Mouse (Mus musculus) neural tube, embryonic 14.5 days (tissue): ENCODE measurements around the gene Spin2c. TPM values are rescaled to one million over a fixed set of nuclear protein-coding genes. Genes with fewer than 3 reads are reported as not detected.

Experiments
- ATAC-seq: fragments of 200-750 bp; cut with Nextera tagmentation; 2 replicates; pipeline ENCODE4 v1.8.0; 2017; ENCODE audit warnings: low read depth, mild to moderate bottlenecking, moderate TSS enrichment, moderate library complexity
- H3K27ac ChIP-seq: fragments of 300-500 bp; sonication (generic); 2 replicates; pipeline ENCODE4 v1.5.1; 2014; ENCODE audit warnings: low read depth, mild to moderate bottlenecking, control low read depth, low read length, moderate library complexity, mixed read lengths
- H3K27me3 ChIP-seq: fragments of 300-500 bp; sonication (generic); 2 replicates; pipeline ENCODE4 v1.6.1; 2014; ENCODE audit warnings: low read length; ENCODE audit not compliant: control insufficient read depth, insufficient read depth
- H3K36me3 ChIP-seq: fragments of 300-500 bp; sonication (generic); 2 replicates; pipeline ENCODE4 v1.6.1; 2014; ENCODE audit warnings: low read length, mixed read lengths; ENCODE audit not compliant: control insufficient read depth, insufficient read depth
- H3K4me1 ChIP-seq: fragments of 300-500 bp; sonication (generic); 2 replicates; pipeline ENCODE4 v1.6.1; 2014; ENCODE audit warnings: low read length; ENCODE audit not compliant: control insufficient read depth, insufficient read depth
- H3K4me2 ChIP-seq: fragments of 300-500 bp; sonication (generic); 2 replicates; pipeline ENCODE4 v1.6.1; 2014; ENCODE audit warnings: mild to moderate bottlenecking, low read depth, low read length, control low read depth
- H3K4me3 ChIP-seq: fragments of 300-500 bp; sonication (generic); 2 replicates; pipeline ENCODE4 v1.5.1; 2014; ENCODE audit warnings: low read depth, low read length, control low read depth, mixed read lengths
- H3K9ac ChIP-seq: fragments of 300-500 bp; sonication (generic); replicated peaks from 2 replicates; pipeline ENCODE4 v1.6.1; 2014; ENCODE audit warnings: low read depth, mild to moderate bottlenecking, control low read depth, low read length, mixed read lengths
- H3K9me3 ChIP-seq: fragments of 300-500 bp; sonication (generic); 2 replicates; pipeline ENCODE4 v1.6.1; 2016; ENCODE audit warnings: low read length; ENCODE audit not compliant: control insufficient read depth
- WGBS: fragments of 180-500 bp; shearing (Covaris S2); extraction: QIAGEN DNeasy Blood & Tissue Kit; methylation state at CpG from one replicate; pipeline ENCODE4 v1.1.7; 2014; 5-methylcytosine and 5-hydroxymethylcytosine counted together
- polyA plus RNA-seq: library from polyadenylated mRNA; unstranded; fragments of >200 nt; fragmentation: Nextera tagmentation; extraction: Ambion mirVana; gene quantifications from 2 replicates; pipeline ENCODE4 v1.2.1, GENCODE M21; 2014

The Spin2c gene
- polyA plus RNA-seq = 23.4 and 27.5 TPM in 2 replicates

GRCm38 (mm10) chrX:153831951-153832561, at the start of gene Spin2c:
TSS of gene Spin2c (plus strand) at chrX:153832225.
- peak; percentile 96 for ATAC-seq
- Histone ChIP-seq H3K36me3 (no peaks in the 10 kb centered on the region), H3K9me3 (no peaks in the 10 kb centered on the region), H3K27ac (peak within 1 kb of the TSS; percentile 71), H3K4me2 (peak within 1 kb of the TSS; percentile 44), H3K27me3 (no peaks in the 10 kb centered on the region), H3K4me1 (no peaks in the 10 kb centered on the region), H3K9ac (peak within 1 kb of the TSS; percentile 52; the same call in 1 of the 2 replicates), H3K4me3 (peak within 1 kb of the TSS; percentile 46)
- WGBS = 8% methylated on average over 23 of the region's 23 CpGs

GRCm38 (mm10) chrX:153832606-153833005, 581 bp downstream of the Spin2c start:
- ATAC-seq = peak; percentile 80
- 30% methylated on average over 14 of the region's 14 CpGs for WGBS
- Histone ChIP-seq H3K27me3 (no peaks in the 10 kb centered on the region), H3K36me3 (no peaks in the 10 kb centered on the region), H3K9ac (peak overlapping the region; percentile 52; the same call in 1 of the 2 replicates), H3K4me1 (no peaks in the 10 kb centered on the region), H3K27ac (no peak overlapping the region; the same call in 1 of the 2 replicates), H3K9me3 (no peaks in the 10 kb centered on the region), H3K4me3 (peak overlapping the region; percentile 46), H3K4me2 (peak overlapping the region; percentile 44)

Other genes with a start within 250 kb of the Spin2c start
- 1.8 and 3.1 TPM in 2 replicates for gene Kctd12b, start 135.8 kb upstream of the Spin2c start, polyA plus RNA-seq
- 142 and 161 TPM in 2 replicates for gene Nbdy, start 108.6 kb upstream of the Spin2c start, polyA plus RNA-seq
- not detected in 2 replicates for gene Samt1, start 180.4 kb downstream of the Spin2c start, polyA plus RNA-seq
- not detected in 2 replicates for gene 4921511M17Rik, start 201.6 kb downstream of the Spin2c start, polyA plus RNA-seq
- not detected in 2 replicates for gene Gm10057, start 222.8 kb downstream of the Spin2c start, polyA plus RNA-seq